Mouse (Mus musculus) adrenal gland, postnatal 36 days (tissue): ENCODE measurements around the gene Inka2. TPM values are rescaled to one million over a fixed set of nuclear protein-coding genes. Genes with fewer than 3 reads are reported as not detected.

Experiments used
- DNase-seq, 2 experiments: peaks; one replicate each; pipeline ENCODE4 v3.0.0; 2021; ENCODE audit warnings: mixed read lengths in 1 of 2
- long read RNA-seq, 2 experiments: library from polyadenylated mRNA; stranded (forward); transcript quantifications; one replicate each; pipeline ENCODE4 v2.0.0; 2021; ENCODE audit warnings: borderline sequencing depth in 2 of 2
- total RNA-seq, 2 experiments: library from RNA; stranded (reverse); gene quantifications; 2 replicates each; pipeline ENCODE4 v1.2.3; 2021

Gene Inka2
- total RNA-seq = 1 to 10 TPM; 1.6 TPM
- long read RNA-seq, experiment 1, full-length matches to known transcripts = 2 of 2 reads
- long read RNA-seq, experiment 1, partial matches to known transcripts = 0 of 2 reads
- long read RNA-seq, experiment 1, other reads (novel, unspliced or antisense) = 0 of 2 reads
- long read RNA-seq, experiment 2, full-length matches to known transcripts = 2 of 2 reads
- long read RNA-seq, experiment 2, partial matches to known transcripts = 0 of 2 reads
- long read RNA-seq, experiment 2, other reads (novel, unspliced or antisense) = 0 of 2 reads

DNA sequence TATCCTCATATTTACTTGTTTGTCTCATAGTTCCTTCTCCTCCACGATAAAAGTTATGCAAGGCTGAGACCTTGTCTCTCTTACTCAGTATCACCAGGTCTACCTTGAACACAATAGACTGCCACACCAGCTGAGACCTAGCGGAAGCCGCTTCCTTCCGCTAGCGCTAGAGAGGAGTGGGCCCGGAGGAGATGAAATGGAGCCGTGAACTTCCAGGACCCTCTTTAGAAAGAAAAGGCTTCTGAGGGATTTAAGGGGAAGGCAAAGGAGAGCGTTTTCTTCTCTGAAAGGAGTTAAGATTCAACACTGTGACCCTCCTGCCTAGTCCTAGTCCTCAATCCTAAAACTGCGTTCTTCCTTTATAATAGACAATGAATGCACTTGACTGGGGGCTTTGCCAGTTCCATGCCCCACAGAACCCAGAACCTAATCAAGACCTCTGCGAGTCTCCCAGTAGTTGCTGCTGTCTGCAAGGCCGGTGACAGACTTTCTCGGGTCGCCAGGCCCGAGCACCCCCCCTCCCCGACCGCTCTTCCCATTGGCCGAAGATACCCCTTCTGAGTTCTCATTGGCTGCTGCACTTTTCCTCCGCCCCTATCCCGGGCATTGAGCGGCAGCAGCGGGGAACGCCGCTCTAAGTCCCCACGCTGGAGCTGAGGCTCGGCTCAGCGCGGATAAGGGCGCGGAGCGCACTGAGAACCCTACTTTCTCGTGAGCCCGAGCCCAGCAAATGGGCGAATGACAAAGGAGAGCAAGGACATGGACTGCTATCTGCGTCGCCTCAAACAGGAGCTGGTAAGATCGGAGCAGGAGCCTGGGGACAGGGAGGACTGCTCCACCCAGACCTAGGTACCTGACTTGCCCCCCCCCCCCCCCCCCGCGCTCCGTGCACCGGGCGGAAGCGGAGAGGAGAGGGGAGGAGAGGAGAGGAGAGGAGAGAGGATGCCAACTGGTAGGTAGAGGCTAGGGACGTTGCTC lies at the start of gene Inka2:
Inka2 (plus strand) TSS at position 569 of the 978 bp plus-strand sequence.
- DNase-seq = peak; percentile 88 to 91

DNA sequence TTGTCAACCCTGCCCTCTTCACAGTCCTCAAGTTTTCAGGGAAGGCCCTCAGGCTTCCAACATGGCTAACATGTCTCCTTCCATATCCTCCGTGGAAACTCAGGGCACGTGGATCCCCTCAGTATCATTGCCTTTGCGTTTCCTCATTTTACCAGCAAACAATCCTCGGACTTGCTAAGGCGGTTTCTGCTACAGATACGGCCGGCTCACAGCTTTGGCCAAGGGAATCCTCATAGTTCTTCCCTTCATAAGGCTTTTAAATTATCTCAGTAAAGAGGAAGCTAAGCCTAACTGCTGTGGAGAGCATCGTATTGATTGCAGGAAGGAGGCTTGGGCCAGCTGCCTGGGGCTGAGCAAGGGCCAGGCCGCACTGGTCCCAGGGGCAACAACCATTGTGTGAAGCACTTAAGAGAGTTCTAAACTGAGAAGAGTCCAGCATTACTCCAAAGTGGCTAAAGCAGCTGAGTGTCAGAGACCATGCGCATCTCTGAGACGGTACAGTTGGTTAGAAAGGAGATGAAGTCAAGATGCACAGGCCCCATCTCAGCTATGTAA lies 49.3 kb upstream of the Inka2 start:
- no peak for DNase-seq

DNA sequence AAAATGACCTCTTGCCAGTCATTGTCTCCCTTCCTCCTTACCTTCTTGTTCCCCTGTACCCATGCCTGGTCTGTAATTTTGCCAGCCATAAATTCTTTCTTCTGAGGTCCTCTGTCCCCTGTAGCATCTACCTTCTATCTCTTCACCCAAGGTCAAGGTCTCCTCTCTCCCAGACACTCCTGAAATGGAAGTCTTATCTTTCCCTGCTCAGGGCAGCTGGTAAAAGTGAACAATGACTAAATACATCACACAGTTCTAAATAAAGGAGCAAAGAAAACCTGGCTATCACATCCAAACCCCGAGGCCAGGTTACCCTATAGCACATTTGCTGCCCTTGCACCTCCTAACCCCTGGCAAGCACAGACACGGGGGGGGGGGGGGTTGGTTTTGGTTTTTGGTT lies 43.9 kb upstream of the Inka2 start:
- no peak for DNase-seq

DNA sequence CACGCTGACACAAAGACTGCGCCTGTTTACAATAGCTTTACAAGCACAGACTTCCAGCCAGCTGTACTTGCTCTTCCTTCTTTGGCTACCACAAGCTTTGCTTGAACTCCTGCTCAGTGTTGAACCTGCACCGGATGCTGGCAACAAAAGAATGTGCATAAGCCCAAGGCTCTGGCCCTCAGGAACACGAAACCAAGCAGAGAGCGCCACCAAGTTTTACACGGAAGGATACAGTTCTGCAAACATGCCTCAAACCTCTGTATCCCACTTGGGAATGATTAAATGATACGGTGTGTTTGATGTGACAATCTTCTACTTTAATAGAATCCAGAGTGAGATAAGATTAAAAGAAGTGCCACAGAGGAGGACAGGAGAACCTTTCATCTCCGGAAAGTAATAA lies 41.4 kb upstream of the Inka2 start:
- no peak for DNase-seq

DNA sequence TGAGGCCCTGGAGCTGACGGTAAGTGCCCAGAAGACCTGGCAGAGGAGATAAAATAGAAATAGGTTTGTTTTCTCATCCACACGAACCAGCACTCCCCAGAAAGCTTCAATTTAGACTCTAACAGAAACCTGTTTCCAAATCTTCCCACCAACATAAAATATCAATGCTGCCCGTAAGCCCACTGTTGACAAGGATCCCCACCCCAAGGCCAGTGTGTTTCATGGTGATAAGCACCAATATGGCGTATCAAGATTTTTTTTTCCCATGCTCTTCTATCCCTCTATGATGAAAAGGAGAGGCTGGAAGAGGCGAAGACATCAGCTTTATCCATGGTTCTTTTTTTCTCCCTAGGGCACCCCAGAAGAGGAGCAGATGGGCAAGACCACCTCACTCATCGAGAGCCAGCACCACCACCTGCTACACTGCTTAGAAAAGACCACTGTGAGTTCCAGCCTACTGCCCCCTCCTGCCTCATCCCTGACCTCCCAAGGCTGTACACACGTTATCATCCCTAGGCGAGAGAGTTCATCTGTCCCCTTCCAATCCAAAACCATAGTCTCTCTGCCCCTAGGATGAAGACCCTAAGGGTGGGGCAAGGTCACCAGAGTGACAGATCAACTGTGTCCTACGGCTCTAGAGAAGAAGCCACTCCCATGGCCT lies 39.2 kb upstream of the Inka2 start:
- DNase-seq = no peak

DNA sequence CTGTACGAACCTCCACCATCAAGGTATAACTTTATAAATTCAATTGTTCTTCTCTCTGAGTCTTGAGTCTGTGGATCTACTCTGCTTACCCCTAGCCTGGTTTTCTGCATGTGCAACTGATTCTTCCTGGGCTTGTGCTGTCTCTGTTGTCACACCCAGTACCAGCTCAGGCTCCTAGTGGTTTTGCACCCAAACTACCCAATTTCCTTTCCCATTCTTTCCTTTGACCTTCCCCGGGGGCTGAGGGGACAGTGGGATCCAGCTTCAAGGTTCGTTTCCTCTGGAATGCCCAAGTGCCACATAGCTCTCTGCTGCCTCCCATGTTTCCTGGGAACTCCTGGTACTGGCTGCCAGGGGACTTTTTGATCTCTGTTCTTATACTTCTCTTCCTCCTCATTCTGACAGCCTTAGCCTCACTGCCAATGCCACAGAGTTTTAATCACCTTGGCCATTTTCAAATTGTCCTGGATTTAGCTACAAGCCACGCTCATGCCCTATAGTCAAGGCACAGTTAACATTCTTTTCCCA lies 37.3 kb upstream of the Inka2 start:
- DNase-seq = no peak

DNA sequence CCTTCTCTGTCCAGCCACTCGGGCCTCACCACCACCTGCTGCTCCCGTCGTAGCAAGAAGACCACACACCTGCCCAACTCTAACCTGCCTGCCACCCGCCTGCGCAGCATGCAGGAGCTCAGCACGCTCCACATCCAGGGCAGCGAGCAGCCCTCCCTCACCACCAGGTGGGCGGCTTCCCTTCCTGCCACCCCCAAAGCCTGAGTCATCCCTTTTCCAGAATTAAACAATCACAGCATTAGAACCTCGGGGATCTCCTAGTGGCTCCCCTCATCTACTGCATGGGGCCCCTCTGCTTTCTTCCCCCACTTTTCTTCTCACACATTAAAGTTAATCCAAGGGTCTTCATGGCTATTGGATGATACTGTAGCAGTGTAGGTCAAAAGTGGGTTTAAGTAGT lies 36.2 kb upstream of the Inka2 start:
- no peak for DNase-seq

DNA sequence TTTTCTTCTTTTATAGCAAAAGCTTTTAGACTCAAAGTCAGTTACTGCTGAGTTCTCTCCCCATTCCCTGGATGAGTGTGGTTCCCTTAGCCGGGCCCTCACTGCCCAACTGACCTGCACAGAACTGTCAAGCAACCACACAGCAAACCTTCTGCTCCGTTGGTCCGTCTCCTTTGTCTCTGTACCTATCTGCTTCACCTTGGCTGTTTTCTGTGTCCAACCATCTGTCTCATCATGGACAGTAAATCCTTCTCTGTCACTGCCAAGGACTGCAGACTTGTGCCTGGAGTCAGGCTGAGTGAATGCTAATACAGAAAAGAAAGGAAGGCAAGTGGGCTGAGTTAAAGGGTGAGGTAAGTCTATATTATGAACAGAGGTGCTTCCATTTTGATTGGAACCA lies 34.6 kb upstream of the Inka2 start:
- no peak for DNase-seq

DNA sequence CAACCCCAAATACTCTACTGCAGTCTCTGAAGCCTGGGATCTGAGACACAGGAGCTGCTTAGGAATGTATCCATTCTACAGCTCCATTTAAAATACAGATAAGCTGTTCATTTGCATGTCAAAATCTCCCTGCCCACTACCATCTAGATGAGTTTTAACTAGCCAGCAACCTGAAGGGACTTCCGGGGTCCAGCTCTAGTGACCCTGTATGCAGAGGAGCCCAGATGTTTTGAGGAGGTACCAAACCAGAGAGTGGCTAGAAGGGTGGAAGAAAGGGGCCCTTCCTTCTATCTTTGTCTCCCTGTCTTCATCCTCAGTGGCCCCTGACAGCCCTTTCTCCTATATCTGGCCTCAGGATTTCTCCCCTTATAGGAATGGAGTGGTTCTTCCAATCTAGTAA lies 33.6 kb upstream of the Inka2 start:
- no peak for DNase-seq

DNA sequence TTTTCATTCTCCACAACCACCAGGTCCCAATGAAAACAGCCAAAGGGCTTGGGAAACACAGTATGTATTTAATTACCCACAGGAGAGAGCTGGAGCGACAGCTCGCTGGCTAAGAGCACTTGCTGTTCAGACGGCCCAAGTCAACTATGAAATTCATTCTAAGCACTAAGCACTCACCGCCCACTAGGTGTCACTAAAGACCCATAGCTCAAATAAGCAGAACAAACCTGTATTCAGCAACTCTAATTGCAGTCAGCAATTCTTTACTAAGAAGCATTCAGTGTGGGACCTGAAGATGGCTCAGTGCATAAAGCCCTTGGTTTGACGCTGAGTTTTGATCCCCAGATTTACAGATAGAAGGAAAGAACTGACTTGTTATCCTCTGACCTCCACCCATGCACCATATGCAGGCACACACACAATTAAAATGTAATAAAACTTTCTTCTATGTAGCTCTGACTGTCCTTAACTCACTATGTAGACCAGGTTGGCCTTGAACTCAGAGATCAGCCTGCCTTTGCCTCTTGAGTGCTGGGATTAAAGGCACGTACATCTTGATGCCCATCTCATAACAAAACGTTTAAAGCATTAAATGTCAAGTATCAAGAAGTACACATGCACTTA lies 29.7 kb upstream of the Inka2 start:
- peak; percentile 54 to 74 for DNase-seq

DNA sequence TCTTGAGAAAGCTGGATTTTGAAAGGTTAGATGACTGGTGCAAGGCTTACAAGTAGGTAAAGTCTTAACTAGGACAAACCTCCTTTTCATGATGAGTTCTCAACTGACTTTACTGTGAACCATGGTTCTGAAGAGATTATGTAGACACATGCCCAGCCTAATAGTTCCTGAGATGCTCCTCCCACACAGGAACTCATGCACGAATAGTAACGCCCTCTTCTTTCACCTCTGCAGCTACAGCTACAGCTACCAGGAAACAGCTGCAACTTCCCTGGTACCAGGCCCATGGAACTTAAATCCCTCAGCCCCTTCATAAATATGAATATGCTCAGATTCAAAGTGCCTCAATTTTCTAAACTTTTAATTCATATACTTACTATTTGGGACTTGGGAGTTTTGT lies 28.5 kb upstream of the Inka2 start:
- no peak for DNase-seq

DNA sequence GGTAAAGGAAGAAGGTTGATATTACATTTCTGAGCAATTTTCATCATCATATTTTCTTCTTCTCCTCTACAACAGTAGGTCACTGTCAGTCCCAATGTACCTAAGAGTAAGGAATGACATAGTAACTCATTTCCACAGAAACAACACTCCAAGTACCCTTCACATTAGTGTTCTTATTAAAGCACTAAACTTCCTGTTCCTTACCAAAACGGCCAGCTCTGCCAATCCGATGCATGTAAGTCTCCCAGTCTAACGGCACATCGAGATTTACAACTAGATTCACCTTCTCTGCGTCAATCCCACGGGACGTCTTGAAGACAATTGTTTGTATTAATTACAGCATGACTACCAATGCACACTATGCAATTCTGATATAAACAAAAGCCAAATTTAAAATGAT lies 24.1 kb upstream of the Inka2 start:
- no peak for DNase-seq

DNA sequence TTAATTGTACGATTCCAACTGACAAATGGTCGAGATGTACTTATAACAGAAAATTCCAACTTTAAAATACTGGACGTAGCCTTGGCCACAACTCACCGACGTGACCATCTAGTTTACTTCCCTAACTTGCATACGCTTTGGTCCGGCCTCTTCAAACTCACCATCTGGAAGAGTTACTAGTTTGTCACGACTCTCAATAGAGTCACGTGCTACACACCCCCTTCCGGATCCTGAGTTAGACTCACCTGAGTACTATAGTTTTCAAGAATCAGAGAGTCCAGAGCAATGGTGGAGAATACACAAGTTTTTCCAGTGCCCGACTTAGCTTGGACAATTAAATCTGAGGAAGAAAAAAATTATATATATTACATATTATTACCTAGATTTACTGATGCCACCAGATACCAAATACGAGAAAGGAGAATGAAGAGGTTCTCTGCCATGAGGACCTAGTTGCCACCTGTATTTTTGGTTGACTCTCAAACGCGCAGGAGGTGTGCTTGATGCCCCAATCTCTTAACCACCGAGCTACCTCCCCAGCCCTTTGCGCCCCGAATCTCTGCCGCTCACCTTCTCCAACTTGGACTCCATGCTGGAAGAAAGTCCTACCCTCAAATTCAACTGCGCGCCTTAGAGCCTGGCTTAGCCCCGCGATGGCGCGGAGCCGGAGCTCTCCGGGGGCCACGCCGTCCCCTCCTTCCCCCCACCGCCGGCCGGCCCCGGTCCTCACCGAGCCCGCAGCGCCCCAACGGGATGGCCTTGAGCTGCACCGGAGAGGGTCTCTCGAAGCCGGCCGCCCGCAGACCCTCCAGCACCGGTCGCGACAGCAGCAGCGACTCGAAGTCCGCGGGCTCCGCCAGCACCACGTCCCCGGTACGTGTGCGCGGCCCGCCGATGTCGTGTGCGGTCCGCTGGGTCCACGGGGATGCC lies 17.7 kb upstream of the Inka2 start:
- no peak for DNase-seq

DNA sequence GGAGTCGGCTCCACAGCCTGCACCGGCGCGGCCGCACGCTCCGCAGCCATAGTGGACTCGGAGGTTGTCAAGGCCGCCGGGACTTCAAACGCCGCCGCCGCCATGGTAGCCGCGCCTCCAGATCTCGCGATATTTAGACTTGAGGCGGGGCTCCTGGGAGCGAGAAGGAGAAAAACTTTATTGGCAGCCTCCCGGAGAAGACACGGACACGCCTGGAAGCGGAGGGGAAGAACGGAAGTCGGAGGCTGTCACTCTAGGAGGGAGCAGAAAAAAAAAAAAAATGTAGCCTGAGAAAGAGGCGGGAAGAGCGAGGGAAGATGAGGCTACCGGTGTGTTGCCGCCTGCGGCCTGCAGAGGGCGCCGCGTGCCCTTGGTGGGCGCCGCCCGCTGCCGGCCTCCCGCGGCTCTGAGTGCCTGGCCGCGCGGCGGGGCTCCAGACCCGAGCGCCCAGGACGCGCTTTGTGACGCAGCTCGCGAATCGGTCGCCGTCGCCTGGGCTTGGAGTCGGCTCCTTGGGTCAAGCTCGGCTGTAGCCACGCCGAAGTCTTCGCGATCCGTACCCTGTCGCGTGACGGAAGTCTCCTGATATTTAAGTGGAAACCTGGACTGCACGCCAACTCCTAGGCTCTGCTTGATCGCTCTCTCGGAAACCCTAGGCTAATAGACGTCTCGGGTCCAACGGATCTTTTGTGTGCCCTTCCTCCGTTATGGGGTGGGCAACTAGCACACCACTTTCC lies 16.9 kb upstream of the Inka2 start, which contains the start of gene Ddx20:
Ddx20 (minus strand) TSS at position 251 of the 737 bp plus-strand sequence.
- peak; percentile 95 to 96 for DNase-seq

DNA sequence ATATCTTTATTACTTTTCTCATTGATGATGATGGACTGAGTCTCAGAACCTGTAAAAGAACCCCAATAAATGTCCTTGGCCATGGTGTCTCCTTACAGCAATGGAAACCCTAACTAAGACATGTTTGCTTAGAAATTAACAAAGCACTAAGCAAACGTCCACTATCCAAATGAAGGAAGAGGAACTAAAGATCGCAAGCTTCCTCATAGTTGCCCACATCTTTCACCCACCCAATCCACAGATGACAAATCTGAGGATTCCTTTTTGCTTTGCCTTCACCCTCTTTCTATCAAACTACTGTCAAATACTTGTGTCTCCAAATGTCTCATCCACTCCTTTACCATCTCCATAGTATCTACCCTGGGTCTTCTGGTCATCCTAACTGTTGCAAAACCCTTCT lies 15.9 kb upstream of the Inka2 start:
- DNase-seq = no peak

DNA sequence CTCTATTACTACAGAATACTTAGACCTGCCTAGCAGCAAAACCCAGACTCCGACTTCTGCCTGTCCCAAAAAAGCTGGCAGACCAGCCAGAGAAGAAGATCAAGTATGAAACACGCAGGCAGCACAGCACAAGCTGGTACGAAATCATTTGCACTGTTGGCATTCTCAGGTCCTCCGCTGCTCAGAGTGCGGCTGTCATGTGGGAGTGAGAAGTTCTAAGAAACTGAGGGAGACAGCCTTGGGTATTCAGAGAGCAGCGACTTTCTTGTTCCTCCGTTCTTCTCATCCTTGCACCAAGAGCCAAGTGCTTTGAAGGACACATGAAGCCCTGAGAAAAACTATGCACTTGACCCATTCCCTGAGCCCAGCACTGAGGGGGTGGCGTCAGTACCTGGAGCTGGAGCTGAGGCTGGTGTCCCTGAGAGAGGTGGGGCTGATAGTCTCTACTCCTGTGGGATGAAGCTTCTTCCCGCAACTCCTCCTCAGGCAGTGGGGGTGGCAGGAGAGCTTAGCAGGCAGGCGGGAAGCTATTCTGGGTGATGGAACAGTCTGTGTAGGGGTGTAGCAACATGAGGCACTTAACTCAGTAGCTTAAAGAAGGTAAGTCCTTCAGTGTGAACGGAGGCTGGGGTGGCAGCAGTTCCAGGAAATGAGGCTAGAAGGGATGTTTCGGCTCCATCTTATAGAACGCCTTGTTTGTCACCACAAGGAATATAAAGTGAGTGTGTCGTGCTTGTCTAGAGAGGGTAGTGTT lies 10.9 kb upstream of the Inka2 start:
- DNase-seq = no peak

DNA sequence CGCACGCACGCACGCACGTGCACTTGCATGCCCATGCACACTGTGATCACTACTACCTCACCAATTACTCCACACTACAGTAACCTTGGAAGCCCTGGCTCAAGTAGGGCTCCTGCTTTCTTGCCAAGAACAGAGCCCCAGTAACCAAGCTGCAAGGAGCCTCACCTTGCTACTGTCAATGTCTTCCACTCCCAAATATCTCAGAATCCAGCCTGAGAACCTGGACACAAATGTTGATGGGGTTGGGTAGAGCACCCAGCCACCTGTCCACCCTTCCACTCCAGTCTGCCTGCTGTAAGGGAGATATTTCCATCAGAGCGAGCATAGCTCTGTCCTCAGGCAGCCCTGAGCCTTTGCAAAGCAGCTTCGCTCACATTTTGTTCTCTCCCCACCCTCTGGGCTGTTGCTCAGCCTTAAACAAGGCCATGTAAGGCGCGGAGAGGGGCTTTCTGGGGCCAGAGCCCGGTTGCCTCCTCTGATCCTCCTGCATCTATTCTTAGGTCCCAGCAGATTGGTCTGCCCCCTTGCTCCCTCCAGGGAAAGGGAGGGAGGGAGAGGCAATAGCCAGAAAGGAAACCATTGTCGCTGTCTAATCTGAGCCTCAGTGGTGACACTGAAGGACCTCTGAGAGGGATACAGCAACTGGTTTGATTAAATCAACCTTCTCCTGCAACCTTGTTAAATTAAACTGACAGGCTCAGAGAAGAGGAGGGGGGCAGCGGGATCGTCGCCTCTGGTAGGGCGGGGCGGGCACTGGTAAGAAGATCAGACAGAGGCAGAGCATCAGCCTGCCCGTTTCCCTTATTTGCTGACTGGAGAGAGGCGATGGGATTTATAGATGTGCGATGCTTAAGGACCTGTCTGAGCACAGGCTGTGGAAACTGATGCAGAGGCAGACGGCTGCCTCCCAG lies 8.7 kb upstream of the Inka2 start:
- DNase-seq = no peak
